Mouse (Mus musculus): ENCODE results near the gene Crym.

Crym gene

GRCm38 (mm10) chr7:120201771-120202170, at the start of gene Crym:
TSS of gene Crym (minus strand) at chr7:120202111.
- DNase-seq, result no peak

GRCm38 (mm10) chr7:120241092-120241491, 39.2 kb upstream of the Crym start:
- no peak for DNase-seq

- DNase-seq, result no peak
Measured at GRCm38 (mm10) chr7:120228541-120228940, 26.6 kb upstream of the Crym start.

DNA sequence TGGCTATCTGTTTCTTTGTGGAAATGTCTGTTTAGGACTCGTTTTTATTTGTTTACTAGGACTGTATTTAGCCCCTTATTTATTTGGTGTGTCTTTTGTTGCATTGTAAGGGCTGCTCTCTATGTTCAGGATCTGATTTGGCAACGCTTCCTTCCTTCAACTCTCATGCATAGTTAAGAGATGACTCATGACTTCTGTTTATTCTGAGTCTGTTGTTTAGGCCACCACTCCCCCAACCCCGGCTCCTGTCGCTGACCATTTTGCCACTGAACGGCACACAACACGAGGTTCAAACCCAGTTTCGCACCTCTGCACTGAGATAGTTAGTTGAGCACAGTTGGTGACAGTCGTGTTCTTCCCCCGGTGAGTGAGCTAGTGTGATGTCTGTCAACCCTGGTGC, 4.1 kb upstream of the Crym start:
- DNase-seq, result no peak

DNA sequence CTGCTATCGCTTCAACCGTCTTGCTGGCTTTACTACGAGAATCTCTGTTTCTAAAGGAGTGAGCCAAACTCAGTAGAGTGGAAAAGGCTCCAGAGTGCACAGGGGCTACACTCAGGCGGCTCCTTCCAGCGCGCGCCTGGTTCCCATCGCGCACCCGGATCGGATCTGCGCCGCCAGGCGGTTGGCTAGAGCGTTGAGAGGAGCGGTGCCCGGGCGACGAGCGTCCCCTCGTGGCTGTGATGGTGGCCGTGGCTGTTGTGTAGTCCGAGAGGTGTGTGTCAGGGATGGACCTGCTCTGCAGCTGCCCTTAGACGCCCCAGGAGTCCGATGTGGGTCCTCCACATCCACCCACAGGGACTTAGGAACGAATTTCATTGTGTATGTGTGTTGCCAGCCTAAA, 1.9 kb upstream of the Crym start, which contains the start of gene Abca14:
Gene Abca14 (plus strand): TSS at position 173 of the 400 bp plus-strand sequence.
- peak; percentile 67 for DNase-seq

DNA sequence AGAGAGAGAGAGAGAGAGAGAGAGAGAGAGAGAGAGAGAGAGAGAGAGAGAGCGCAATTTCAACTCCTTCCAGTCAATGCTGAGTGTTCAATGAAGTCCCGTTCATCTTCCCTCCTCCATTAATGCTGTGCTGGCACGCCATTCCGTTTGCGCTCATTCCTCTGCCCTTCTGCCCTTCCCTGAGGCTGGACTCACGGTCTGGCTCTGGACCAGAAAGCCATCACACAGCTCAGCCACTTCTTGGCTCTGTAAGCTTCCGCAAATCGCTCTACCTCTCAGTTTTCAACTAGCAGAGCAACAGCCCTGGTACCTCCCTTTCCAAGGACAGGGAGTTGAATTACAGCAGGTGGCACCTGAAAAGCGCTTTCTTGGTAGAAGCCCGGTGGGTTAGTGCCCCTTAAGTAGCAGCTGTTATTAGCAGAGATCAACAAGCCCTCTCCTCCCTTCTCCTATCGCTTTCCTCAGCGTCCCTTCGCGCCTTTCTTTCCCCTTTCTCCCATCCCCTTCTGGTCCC, 623 bp downstream of the Crym start:
- no peak for DNase-seq

GRCm38 (mm10) chr7:120195207-120195606, 6.7 kb downstream of the Crym start:
- DNase-seq, result no peak

GRCm38 (mm10) chr7:120192816-120193215, 9.1 kb downstream of the Crym start:
- DNase-seq, result no peak

DNA sequence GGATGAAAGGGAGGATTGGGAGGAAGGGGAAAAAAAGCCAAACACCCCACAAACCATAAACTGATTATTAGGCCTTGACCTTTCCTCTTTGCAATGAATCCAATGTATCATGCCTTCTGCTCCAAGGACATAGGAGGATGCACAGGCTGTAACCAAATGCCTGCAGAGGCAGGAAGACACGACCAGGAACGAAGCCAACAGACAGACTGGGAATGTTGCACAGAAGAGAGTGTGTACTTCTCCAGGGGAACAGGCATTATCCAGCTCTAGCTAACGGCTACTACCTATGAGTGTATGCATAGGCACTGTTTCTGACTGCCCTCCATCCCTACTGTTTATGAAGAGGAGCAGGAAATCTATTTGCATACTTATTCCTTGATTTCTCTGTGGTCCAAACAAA, 9.7 kb downstream of the Crym start:
- no peak for DNase-seq

GRCm38 (mm10) chr7:120190150-120190665, 11.7 kb downstream of the Crym start:
- DNase-seq, result peak; percentile 18

- DNase-seq, result no peak
Measured at GRCm38 (mm10) chr7:120189369-120190149, 12.4 kb downstream of the Crym start.

DNA sequence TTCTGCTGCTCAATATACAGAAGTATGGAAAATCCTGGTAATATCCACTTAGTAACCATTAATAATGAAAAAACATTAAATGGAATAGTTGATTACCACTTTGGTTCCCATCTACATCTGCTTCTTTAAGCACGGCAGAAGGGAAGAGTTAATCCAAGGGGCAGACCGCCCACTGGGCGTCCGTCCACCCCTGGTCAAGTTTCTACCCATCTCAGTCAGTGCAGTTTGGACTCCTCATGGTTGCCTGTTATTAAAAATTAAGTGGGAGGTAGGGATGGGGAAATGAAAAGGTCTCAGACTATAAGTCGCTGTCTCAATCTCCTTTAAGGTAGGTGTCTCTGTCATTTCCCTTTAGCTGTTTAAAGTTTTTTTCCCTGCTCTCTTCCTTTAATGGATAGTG, 13.0 kb downstream of the Crym start:
- no peak for DNase-seq

DNA sequence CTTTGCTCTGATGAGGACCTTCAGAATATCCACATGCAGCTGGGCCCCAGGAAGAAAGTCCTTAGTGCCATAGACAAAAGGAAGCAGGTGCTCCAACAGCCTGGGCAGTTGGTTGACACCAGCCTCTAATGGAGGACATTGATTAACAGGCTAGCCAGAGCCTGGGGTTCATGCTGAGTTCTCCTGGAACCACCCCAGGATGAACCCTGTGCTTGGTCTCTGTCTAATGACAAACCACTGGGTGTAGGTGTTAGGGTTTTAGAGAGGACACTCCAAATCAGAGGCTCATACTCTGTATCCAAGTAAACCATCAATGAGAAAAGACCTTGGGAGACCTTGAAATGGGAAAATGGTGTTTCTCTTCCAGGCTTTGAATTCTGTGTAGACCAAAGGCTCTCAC, 19.0 kb downstream of the Crym start:
- DNase-seq, result no peak

DNA sequence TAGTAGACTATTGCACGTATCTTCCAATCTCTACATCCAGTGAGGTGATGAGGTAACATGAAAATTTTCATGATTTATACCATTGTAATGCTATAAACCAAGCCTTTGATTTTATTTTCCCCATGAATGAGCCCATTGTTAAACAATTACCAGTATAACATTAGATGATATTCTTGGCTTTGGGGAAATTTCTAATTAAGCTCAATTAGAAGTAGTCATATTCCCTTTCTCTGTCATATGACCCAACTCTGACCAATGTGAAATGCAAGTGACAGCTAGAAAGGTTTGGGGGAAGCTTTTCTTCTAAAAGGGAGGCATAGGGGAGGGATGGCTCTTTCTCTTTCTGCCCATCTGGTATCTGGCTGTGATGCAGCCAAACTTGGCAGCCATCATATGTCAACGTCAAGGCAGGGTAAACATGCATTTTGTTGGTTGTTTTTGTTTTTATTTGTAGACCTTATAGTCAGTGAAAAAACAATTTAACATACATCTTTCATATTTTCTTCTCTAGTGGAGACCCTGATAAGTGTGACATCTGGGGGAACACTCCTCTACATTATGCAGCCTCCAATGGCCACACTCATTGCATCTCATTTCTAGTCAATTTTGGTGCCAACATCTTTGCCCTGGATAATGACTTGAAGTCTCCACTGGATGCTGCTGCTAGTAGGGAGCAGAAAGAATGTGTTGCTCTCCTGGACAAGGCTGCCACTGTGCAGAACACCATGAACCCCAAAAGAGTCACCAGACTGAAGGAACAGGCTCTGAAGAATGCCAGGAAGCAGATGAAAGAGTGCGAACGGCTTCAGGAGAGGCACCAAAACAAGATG, 20.3 kb downstream of the Crym start:
- no peak for DNase-seq

DNA sequence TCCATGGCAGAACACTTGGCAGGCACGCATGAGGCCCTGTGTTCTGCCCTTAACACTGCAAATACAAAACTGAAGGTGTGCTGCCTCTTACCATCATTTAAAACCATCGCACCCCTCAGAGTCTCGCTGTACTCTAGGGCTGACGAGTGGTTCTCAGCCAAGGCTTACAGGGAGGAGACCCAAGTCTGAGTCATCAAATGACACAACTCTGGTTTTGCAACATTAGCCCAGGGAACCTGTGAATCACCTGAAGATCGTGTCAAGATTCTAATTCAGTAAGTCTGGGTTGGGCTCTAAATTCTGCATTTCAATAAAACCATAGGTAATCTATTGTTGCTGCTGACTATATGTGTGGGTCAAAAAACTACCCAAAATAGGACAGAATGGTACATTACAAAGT, 21.4 kb downstream of the Crym start:
- DNase-seq, result no peak

- no peak for DNase-seq
Measured at GRCm38 (mm10) chr7:120178935-120179334, 23.0 kb downstream of the Crym start.

DNA sequence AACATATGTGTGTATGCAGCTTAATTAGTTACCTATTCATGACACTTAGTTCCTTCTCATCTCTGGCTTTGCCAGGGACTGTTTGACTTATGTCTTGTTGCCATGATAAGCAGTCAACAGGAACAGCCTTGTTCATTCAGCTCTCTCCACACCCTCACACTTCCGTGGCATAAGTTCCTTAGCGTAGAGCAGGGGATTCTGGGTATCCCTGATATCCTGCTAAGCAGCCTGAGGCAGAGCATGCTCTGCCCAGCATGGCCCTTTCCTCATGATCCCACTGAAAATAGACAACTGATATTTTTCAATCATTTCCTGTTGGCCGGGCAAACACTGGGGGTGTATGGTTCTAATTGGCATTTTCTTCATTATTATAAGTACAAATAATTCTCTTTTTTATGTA, 24.3 kb downstream of the Crym start:
- DNase-seq, result no peak

DNA sequence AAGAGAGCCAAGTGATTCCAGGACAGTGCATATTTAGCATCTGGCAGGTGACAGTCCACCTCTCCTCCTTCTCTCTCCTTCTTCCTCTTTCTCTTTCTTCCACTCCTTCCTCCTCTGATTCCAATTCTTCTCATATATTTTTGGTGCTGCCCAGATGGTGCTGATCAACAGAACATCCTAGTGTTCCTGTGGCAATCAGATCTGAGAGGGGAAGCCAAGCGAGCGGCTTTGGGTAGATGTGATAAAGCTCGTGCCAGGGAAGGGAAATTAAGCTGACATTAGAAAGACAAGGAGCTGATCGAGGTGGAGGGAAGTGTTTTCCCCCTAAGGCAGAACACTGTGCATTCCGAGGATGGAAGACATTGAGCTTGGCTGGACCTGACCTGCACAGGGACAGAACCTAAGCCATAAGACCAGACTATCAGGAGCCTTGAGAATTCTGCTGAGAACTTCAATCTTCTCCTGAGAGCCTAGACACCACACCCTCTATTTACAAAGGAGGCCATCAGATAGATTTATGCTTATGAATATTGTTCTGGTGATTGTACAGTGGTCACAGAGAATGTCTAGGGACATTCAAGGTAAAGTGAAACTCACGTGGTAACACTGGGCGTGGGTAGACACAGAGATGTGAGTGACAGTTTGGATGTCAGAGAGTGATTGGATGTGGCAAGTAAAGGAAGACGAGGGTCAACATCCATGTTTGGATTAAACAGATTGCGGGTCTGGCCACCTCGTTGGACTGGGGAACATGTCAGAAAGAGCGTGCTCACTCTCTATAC, 27.0 kb downstream of the Crym start:
- DNase-seq, result no peak

- peak; percentile 57 for DNase-seq
Measured at GRCm38 (mm10) chr7:120173603-120174244, 28.2 kb downstream of the Crym start, which contains the start of gene Anks4b. TSS of gene Anks4b (plus strand) at chr7:120173858.

DNA sequence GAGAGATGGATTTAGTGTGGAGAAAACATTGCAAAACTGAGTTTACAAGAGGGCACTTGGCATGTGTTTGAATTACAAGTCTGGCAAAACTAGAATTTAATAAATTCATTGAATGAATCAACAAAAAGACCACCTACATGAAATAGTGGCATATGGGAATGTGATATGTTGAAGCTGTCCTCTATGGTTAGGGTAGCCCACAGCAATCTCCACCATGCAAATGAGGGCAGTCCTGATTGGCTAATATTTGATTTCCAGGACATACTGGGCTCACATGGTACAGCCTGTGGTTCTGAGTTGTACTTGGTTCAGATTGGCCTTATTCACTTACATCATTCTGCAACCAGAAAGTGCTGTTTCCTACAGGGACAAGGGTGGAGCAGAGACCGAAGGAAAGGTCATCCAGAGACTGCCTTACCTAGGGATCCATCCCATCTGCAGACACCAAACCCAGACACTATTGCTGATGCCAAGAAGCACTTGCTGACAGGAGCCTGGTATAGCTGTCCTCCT, 29.7 kb downstream of the Crym start:
- DNase-seq, result no peak

GRCm38 (mm10) chr7:120163581-120164251, 38.2 kb downstream of the Crym start:
- no peak for DNase-seq

Data from liver (tissue).